Mouse (Mus musculus): ENCODE results near the gene Dnajc15. TPM values are rescaled to one million over a fixed set of nuclear protein-coding genes. Genes with fewer than 3 reads are reported as not detected.

Dnajc15 gene
- 101 and 105 TPM in 2 replicates for polyA plus RNA-seq (2015; fragmentation: Nextera tagmentation; extraction: Ambion mirVana)

DNA sequence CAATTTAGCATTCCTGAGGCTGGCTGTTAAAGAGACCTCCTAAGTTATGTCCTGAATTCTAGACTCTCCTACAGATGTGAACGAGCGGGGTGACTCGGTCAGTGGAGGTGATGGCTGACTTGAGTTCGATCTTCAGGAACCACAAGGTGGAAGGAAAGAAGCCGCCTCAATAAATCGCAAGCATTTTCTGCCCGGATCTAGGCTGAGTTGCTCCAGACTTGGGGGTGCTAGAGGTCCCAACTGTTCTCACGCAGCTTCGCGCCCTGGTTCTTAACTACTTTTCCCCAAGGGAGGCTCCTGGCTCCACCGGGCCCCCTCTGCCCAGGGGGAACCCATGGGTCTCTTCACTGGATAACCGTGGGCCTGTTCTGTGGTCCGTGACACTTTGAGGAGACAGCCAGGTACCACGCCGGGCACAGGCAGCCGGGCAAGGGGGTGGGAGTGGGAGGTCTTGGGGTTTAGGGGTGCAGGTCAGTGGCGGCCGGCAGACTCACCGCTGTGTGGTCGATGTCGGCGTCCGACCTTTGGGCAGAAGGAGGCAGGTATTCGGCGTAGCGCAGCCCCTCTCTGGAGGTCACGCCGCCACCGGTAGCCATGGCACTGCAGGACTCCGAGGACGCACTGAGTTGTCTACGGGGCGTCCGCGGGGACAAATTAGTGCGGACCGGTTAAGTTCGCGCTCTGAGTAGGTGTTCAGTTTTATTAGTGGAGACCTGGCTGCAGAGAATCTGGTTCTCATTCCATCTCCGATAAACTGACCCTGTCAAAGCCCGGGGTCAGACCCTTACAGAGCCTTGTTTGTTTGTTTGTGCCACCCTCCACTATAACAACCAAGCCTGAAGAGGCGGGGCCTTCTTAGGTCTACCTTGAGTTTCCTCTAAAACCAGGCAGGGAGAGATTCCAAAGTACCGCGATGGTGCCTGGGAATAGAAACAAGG, at the start of gene Dnajc15:
Dnajc15 (minus strand) TSS at position 822 of the 938 bp plus-strand sequence.

DNA sequence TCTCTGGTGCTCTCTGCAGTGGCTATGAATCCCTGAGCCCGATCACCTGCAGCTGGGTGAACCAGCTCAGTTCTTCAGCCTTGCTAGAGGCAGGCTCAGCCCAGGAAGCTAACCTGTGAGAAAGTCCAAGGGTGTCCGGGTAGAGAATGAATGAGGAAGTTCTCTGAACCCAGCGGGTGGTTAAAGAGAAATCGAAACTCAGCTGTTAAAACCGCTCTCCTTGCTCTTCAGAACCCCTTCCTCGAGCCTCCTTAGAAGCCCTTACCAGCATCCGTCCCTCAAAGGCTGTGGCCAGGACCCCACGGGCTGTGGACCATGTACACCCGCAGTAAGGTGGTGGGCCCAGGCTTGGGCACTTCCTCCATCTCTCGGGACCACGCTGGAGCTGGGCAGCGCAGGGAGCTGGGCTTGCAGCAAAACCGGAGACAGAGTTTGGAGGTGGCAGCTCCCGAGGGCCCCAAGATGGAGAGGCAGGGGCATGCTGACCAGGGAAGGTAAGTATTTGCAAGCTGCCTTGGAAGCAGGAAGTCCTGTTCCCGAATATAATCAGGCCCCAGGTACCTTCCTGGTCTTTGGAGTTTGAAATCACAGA, 29.3 kb upstream of the Dnajc15 start, which contains the start of gene Epsti1:
Epsti1 (plus strand) TSS at position 69 of the 592 bp plus-strand sequence.

Other genes starting within 250 kb of the Dnajc15 start
- gene Epsti1, start 29.1 kb upstream of the Dnajc15 start, polyA plus RNA-seq (2015; fragmentation: Nextera tagmentation; extraction: Ambion mirVana), result 0.79 and 0.96 TPM in 2 replicates
- 7.1 and 7.7 TPM in 2 replicates for gene Fam216b, start 213.9 kb upstream of the Dnajc15 start, polyA plus RNA-seq (2015; fragmentation: Nextera tagmentation; extraction: Ambion mirVana)

Measured in neural tube, postnatal 0 days (tissue).